Mouse (Mus musculus) liver, embryonic 14 days (tissue): Measurements from ENCODE around the gene Ypel4. TPM values are rescaled to one million over a fixed set of nuclear protein-coding genes. Genes with fewer than 3 reads are reported as not detected.

Source experiments
- polyA plus RNA-seq: library from polyadenylated mRNA; depleted of rRNA; stranded (reverse); fragments of >200 nt; gene quantifications from 2 replicates; pipeline ENCODE4 v1.2.3, GENCODE M21; 2012; rRNA removed

Ypel4 gene
- 120 and 145 TPM in 2 replicates for polyA plus RNA-seq

GRCm38 (mm10) chr2:84733579-84734300 is at the start of gene Ypel4:
Gene Ypel4 (plus strand): TSS chr2:84734058.

DNA sequence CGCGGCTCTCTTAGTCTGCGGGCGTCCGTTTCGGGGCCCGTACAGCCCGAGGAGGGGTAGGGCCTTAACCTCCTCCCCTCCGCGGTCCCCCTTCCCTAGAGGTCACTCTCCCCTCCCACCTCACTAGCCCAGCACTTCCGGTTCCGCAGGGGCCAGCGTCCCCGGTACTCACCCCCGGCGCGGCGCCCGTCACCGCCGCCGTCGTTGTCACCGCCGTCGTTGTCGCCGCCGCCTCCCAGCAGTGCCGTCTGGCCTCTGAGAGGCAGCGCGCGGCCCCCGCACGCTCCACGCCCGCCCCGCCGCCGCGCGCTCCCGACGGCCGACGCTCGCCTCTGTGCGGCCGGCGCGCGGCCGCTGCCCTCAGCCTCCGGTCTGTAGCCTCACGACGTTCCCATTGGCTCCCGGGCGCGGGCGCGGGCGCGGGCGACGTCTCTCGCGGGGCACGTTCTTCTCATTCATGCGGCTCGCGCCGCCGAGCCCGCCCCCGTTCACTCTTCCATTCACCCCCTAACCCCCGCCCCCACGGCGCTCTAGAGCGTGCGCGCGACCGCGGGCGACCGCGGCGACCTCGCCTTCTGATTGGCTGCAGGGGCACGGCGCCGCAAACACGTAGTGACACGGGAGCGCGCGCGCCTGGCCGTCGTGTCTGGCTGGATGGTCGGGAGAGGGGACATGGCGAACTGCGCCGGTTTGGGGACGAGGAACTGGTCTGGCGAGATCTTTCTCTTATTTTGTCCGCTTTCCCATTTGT is 18.9 kb upstream of the Ypel4 start, which contains the start of gene Zdhhc5:
Gene Zdhhc5, minus strand, starts transcription at position 370 of the 751 bp plus-strand sequence.

DNA sequence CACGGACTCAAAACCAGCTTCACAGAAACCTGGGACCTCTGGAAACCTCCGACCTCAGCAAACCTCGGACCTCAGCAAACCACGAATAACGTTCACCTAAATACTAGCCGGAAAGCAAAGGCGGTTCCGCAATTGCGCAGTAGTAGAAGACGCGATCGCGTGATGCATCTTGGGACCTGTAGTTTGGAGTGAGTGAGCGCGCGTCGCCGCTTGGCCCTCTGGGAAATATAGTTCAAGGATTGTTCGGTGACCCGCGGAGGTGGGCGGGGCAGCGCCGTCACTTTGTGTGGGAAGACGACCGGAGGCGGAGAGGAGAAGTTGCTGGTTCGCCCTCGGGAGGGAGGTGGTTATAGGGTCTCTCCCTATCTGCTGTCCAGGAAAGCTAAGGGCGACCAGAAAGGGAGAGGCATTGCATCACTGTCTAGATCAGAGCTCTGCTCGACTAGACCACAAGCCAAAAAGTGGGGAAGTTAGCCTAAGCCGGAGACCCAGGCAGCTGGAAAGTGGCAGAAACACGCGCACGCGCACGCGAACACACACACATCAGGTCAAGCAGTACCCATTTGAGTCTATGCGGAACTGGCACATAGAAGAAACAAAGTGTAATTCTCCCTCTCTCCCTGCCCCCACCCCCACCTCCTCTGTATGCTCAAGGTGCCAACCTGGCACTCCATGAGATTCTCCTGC is 6.5 kb upstream of the Ypel4 start, which contains the start of gene Clp1:
Gene Clp1, minus strand, starts transcription at position 179 of the 687 bp plus-strand sequence.

GRCm38 (mm10) chr2:84743561-84743960 is 9.7 kb downstream of the Ypel4 start, which contains the start of gene Gm19426:
Gene Gm19426 (minus strand): TSS chr2:84743655.

GRCm38 (mm10) chr2:84775241-84775640 is 41.4 kb downstream of the Ypel4 start, which contains the start of gene Serping1:
Gene Serping1 (minus strand): TSS chr2:84775444.

Other genes with a start within 250 kb of the Ypel4 start
- 17.6 and 18.0 TPM in 2 replicates for gene Ctnnd1, start 83.3 kb upstream of the Ypel4 start, polyA plus RNA-seq
- 0.01 TPM in 1 of 2 replicates, not detected in the other for gene Btbd18, start 75.0 kb upstream of the Ypel4 start, polyA plus RNA-seq
- gene Selenoh, start 63.3 kb upstream of the Ypel4 start, polyA plus RNA-seq, result 82.1 and 90.7 TPM in 2 replicates
- gene Gm28635, start 56.0 kb upstream of the Ypel4 start, polyA plus RNA-seq, result not detected in 2 replicates
- gene Med19, start 55.7 kb upstream of the Ypel4 start, polyA plus RNA-seq, result 13.3 and 14.8 TPM in 2 replicates
- gene Tmx2, start 54.9 kb upstream of the Ypel4 start, polyA plus RNA-seq, result 22.9 and 29.3 TPM in 2 replicates
- gene Zdhhc5, start 18.9 kb upstream of the Ypel4 start, polyA plus RNA-seq, result 15.8 and 19.0 TPM in 2 replicates
- 26.3 and 32.3 TPM in 2 replicates for gene Clp1, start 6.7 kb upstream of the Ypel4 start, polyA plus RNA-seq
- gene Gm19426, start 9.6 kb downstream of the Ypel4 start, polyA plus RNA-seq, result 1.9 and 2.2 TPM in 2 replicates
- gene Serping1, start 41.4 kb downstream of the Ypel4 start, polyA plus RNA-seq, result 26.7 and 32.2 TPM in 2 replicates
- 288 and 372 TPM in 2 replicates for gene Ube2l6, start 64.8 kb downstream of the Ypel4 start, polyA plus RNA-seq
- gene Smtnl1, start 88.6 kb downstream of the Ypel4 start, polyA plus RNA-seq, result 0.24 and 0.31 TPM in 2 replicates
- 49.6 and 50.0 TPM in 2 replicates for gene Timm10, start 92.9 kb downstream of the Ypel4 start, polyA plus RNA-seq
- 118 and 156 TPM in 2 replicates for gene Slc43a1, start 104.8 kb downstream of the Ypel4 start, polyA plus RNA-seq
- 0.03 and 0.10 TPM in 2 replicates for gene Rtn4rl2, start 152.7 kb downstream of the Ypel4 start, polyA plus RNA-seq
- gene Slc43a3, start 202.5 kb downstream of the Ypel4 start, polyA plus RNA-seq, result 139 and 165 TPM in 2 replicates
- gene Prg2, start 246.4 kb downstream of the Ypel4 start, polyA plus RNA-seq, result 61.1 and 78.0 TPM in 2 replicates